35 mouse cellular contexts compared by ENCODE assay signal in genomic region chrX:157373873-157374272, GRCm38 (mm10). TPM values are rescaled to one million over a fixed set of nuclear protein-coding genes. Genes with fewer than 3 reads are reported as not detected.
DNase-seq lines count a peak whose midpoint lies in the region; ATAC-seq and TF ChIP-seq lines count a peak whose summit lies in the region.
"Had no signal": no experiment of that assay in that cellular context is flagged by ENCODE, and none has a peak within 500 bp of the region (broad histone marks: within the 10 kb centered on the region; RNA-seq: fewer than 3 reads in every experiment).

No protein-coding gene starts in this region.

- H3K36me3 ChIP-seq in midbrain, postnatal 0 days (ENCODE audit: insufficient read depth, low read length): no peaks in the 10 kb centered on the region
- H3K36me3 ChIP-seq in midbrain, embryonic 16.5 days (ENCODE audit: control insufficient read depth, insufficient read depth, low read length): no peaks in the 10 kb centered on the region
- no peaks in the 10 kb centered on the region for H3K36me3 ChIP-seq in E14TG2a.4 (ENCODE audit: insufficient read depth, low read length)
- H3K36me3 ChIP-seq: embryonic facial prominence, embryonic 10.5 days; embryonic facial prominence, embryonic 15.5 days; forebrain, embryonic 12.5 days; heart, embryonic 10.5 days; heart, embryonic 15.5 days; limb, embryonic 12.5 days; midbrain, embryonic 13.5 days; neural tube, embryonic 15.5 days had no signal

- no peak for DNase-seq in midbrain, postnatal 0 days (ENCODE audit: low spot score)
- peak; percentile 8 for DNase-seq in NIH3T3 (ENCODE audit: low read depth)
- peak; percentile 2 for DNase-seq in induced T-regulatory cell, adult 2 months (ENCODE audit: low read depth)
- no peak for DNase-seq in kidney, adult 9 months
- no peak for DNase-seq in urinary bladder, postnatal 10 days (ENCODE audit: low spot score)
- DNase-seq: adrenal gland, postnatal 25 days; cerebellum, adult 11-12 months; cerebellum, adult 9-11 months; gastrocnemius, postnatal 14 days; heart, adult 11 months; kidney, adult 8-10 months; kidney, postnatal 10 days; liver, postnatal 0 days; right cerebral cortex, postnatal 4 days; thymus, postnatal 25 days had no signal

- H3K9me3 ChIP-seq in midbrain, postnatal 0 days (ENCODE audit: low read length): no peaks in the 10 kb centered on the region
- no peaks in the 10 kb centered on the region for H3K9me3 ChIP-seq in midbrain, embryonic 16.5 days (replicated peaks; ENCODE audit: control insufficient read depth, low read length, poor library complexity, severe bottlenecking)
- no peaks in the 10 kb centered on the region for H3K9me3 ChIP-seq in E14TG2a.4 (ENCODE audit: low read length)
- H3K9me3 ChIP-seq: embryonic facial prominence, embryonic 10.5 days; embryonic facial prominence, embryonic 15.5 days; forebrain, embryonic 12.5 days; heart, embryonic 10.5 days; heart, embryonic 15.5 days; limb, embryonic 12.5 days; midbrain, embryonic 13.5 days; neural tube, embryonic 15.5 days had no signal

- peak; percentile 24; the same call in 1 of the 2 replicates for TF ChIP-seq CTCF in midbrain, postnatal 0 days (IDR thresholded peaks at IDR 0.05)
- peak; percentile 52 for TF ChIP-seq CTCF in E14TG2a.4 (conservative IDR thresholded peaks at IDR 0.05; ENCODE audit: low read length)

- no peak overlapping the region for H3K9ac ChIP-seq in midbrain, postnatal 0 days (replicated peaks; ENCODE audit: low read length, poor library complexity, severe bottlenecking)
- no peak overlapping the region for H3K9ac ChIP-seq in midbrain, embryonic 16.5 days (ENCODE audit: low read depth, low read length)
- H3K9ac ChIP-seq: embryonic facial prominence, embryonic 15.5 days; forebrain, embryonic 12.5 days; heart, embryonic 15.5 days; limb, embryonic 12.5 days; liver, postnatal 0 days; midbrain, embryonic 13.5 days; neural tube, embryonic 15.5 days had no signal

- WGBS in midbrain, postnatal 0 days: 66% methylated on average over 3 of the region's 3 CpGs
- WGBS in midbrain, embryonic 16.5 days: 63% methylated on average over 3 of the region's 3 CpGs

- H3K27me3 ChIP-seq in midbrain, postnatal 0 days (ENCODE audit: insufficient read depth, low read length): no peaks in the 10 kb centered on the region
- H3K27me3 ChIP-seq in midbrain, embryonic 16.5 days (ENCODE audit: control insufficient read depth, insufficient read depth, low read depth, low read length): no peaks in the 10 kb centered on the region
- no peaks in the 10 kb centered on the region for H3K27me3 ChIP-seq in E14TG2a.4 (ENCODE audit: insufficient read depth, low read length)
- H3K27me3 ChIP-seq: CH12.LX; embryonic facial prominence, embryonic 15.5 days; forebrain, embryonic 12.5 days; heart, embryonic 15.5 days; midbrain, embryonic 13.5 days; neural tube, embryonic 15.5 days had no signal

- H3K27ac ChIP-seq in midbrain, postnatal 0 days (ENCODE audit: low read depth, low read length): no peak overlapping the region
- no peak overlapping the region for H3K27ac ChIP-seq in midbrain, embryonic 16.5 days (ENCODE audit: low read length)
- H3K27ac ChIP-seq: embryonic facial prominence, embryonic 10.5 days; embryonic facial prominence, embryonic 15.5 days; forebrain, embryonic 12.5 days; heart, embryonic 10.5 days; heart, embryonic 15.5 days; hindbrain, postnatal 0 days; left cerebral cortex, adult 2 months; limb, embryonic 12.5 days; macrophage; midbrain, embryonic 13.5 days; neural tube, embryonic 15.5 days had no signal

- ATAC-seq in midbrain, postnatal 0 days (ENCODE audit: low FRiP score): no peak
- no peak for ATAC-seq in midbrain, embryonic 16.5 days
- ATAC-seq: hindbrain, postnatal 0 days; intestine, embryonic 16.5 days; liver, postnatal 0 days; lung, postnatal 0 days; midbrain, embryonic 13.5 days had no signal

- H3K4me1 ChIP-seq in midbrain, postnatal 0 days (ENCODE audit: insufficient read depth, low read length): no peaks in the 10 kb centered on the region
- H3K4me1 ChIP-seq in midbrain, embryonic 16.5 days (ENCODE audit: control insufficient read depth, insufficient read depth, low read length): no peaks in the 10 kb centered on the region
- H3K4me1 ChIP-seq in E14TG2a.4 (replicated peaks; ENCODE audit: low read depth, low read length): no peaks in the 10 kb centered on the region
- H3K4me1 ChIP-seq: embryonic facial prominence, embryonic 10.5 days; embryonic facial prominence, embryonic 15.5 days; forebrain, embryonic 12.5 days; heart, embryonic 10.5 days; heart, embryonic 15.5 days; limb, embryonic 12.5 days; midbrain, embryonic 13.5 days; neural tube, embryonic 15.5 days had no signal

- H3K4me2 ChIP-seq in midbrain, postnatal 0 days (ENCODE audit: low read depth, low read length, poor library complexity, severe bottlenecking): no peak overlapping the region
- H3K4me2 ChIP-seq in midbrain, embryonic 16.5 days (ENCODE audit: low read length): no peak overlapping the region
- H3K4me2 ChIP-seq: embryonic facial prominence, embryonic 15.5 days; forebrain, embryonic 12.5 days; heart, embryonic 15.5 days; limb, embryonic 12.5 days; midbrain, embryonic 13.5 days; neural tube, embryonic 15.5 days had no signal

- no peak overlapping the region for H3K4me3 ChIP-seq in midbrain, postnatal 0 days (ENCODE audit: low read depth, low read length)
- H3K4me3 ChIP-seq in midbrain, embryonic 16.5 days (ENCODE audit: low read depth, low read length): no peak overlapping the region
- H3K4me3 ChIP-seq in E14TG2a.4 (replicated peaks; ENCODE audit: low read length): no peak overlapping the region
- H3K4me3 ChIP-seq: embryonic facial prominence, embryonic 10.5 days; embryonic facial prominence, embryonic 15.5 days; forebrain, embryonic 12.5 days; heart, embryonic 10.5 days; heart, embryonic 15.5 days; left cerebral cortex, adult 2 months; limb, embryonic 12.5 days; midbrain, embryonic 13.5 days; neural tube, embryonic 15.5 days had no signal

RNA-seq across cellular contexts. Expression of gene Phex, which starts 41.2 kb away (rescaled TPM):
- 0.94 and 1.3 TPM in 2 replicates for total RNA-seq in midbrain, postnatal 0 days (2014; rRNA removed)
- 0.15 and 0.17 TPM in 2 replicates for polyA plus RNA-seq in midbrain, postnatal 0 days (2015; fragmentation: Nextera tagmentation; extraction: Ambion mirVana)
- polyA plus RNA-seq in midbrain, embryonic 16.5 days (2015; fragmentation: Nextera tagmentation; extraction: Ambion mirVana): 0.23 and 0.27 TPM in 2 replicates
- total RNA-seq: common myeloid progenitor, adult 5-6 weeks; liver, adult 2 months had no signal
- polyA plus RNA-seq: large intestine, adult 2 months; liver, adult 2 months; liver, postnatal 0 days; macrophage; spleen, adult 2 months had no signal

Comparison
In these comparisons a context has a peak if more than half of its experiments do, and no peak if none do; other contexts are left out.
1. DNase-seq: peak in NIH3T3 (single experiment) and induced T-regulatory cell, adult 2 months (single experiment); none in midbrain, postnatal 0 days (single experiment), kidney, adult 9 months (single experiment) and urinary bladder, postnatal 10 days (single experiment).